Mouse (Mus musculus): Measurements from ENCODE around the gene Thap2. TPM values are rescaled to one million over a fixed set of nuclear protein-coding genes. Genes with fewer than 3 reads are reported as not detected.

Gene Thap2
- polyA plus RNA-seq, 1 experiment from 2014 or later, result 19.0 TPM

GRCm38 (mm10) chr10:115363151-115363550 is 21.1 kb downstream of the Thap2 start:
- peak overlapping the region; percentile 51 for H3K4me3 ChIP-seq (ENCODE audit: low read depth, low read length)
- 78% methylated on average over 4 of the region's 4 CpGs for WGBS
- H3K9me3 ChIP-seq (ENCODE audit: low read depth, low read length), result no peaks in the 10 kb centered on the region
- 0 out of 2 replicates have a peak, but pooled peaks cover 4% of the 10 kb centered on the region for H3K4me1 ChIP-seq (ENCODE audit: insufficient read depth)
- H3K4me2 ChIP-seq, result peak overlapping the region; percentile 88
- peak overlapping the region; percentile 96; the same call in 1 of the 2 replicates for H3K27ac ChIP-seq (ENCODE audit: low read depth)
- H3K36me3 ChIP-seq (ENCODE audit: insufficient read depth), result no peaks in the 10 kb centered on the region
- ATAC-seq (ENCODE audit: insufficient read depth) (no peak), DNase-seq (no peak)
- H3K27me3 ChIP-seq (ENCODE audit: insufficient read depth, low read length), result no peaks in the 10 kb centered on the region
- no peak for TF ChIP-seq CTCF (IDR thresholded peaks at IDR 0.05; ENCODE audit: low read depth)
- peak overlapping the region; percentile 60 for H3K9ac ChIP-seq

- Histone ChIP-seq H3K4me2 (peak overlapping the region; percentile 88), H3K9ac (peak overlapping the region; percentile 60), H3K36me3 (ENCODE audit: insufficient read depth) (no peaks in the 10 kb centered on the region), H3K27me3 (ENCODE audit: insufficient read depth, low read length) (no peaks in the 10 kb centered on the region), H3K9me3 (ENCODE audit: low read depth, low read length) (no peaks in the 10 kb centered on the region), H3K4me3 (ENCODE audit: low read depth, low read length) (peak overlapping the region; percentile 51), H3K27ac (ENCODE audit: low read depth) (peak overlapping the region; percentile 96), H3K4me1 (ENCODE audit: insufficient read depth) (0 out of 2 replicates have a peak, but pooled peaks cover 4% of the 10 kb centered on the region)
- DNase-seq (no peak), ATAC-seq (ENCODE audit: insufficient read depth) (peak; percentile 22)
- TF ChIP-seq CTCF (IDR thresholded peaks at IDR 0.05; ENCODE audit: low read depth), result no peak
- 4% methylated on average over 9 of the region's 9 CpGs for WGBS
These were observed 21.6 kb downstream of the Thap2 start for GRCm38 (mm10) chr10:115362623-115362964.

GRCm38 (mm10) chr10:115361840-115362622 is 22.2 kb downstream of the Thap2 start, which contains the start of gene Tmem19:
Tmem19 (minus strand) TSS chr10:115362501.
- H3K36me3 ChIP-seq (ENCODE audit: insufficient read depth), result no peaks in the 10 kb centered on the region
- peak; percentile 99 for DNase-seq
- TF ChIP-seq CTCF (IDR thresholded peaks at IDR 0.05; ENCODE audit: low read depth), result no peak
- under 1% methylated on average over 52 of the region's 58 CpGs for WGBS
- H3K9ac ChIP-seq, result peak within 1 kb of the TSS; percentile 60
- H3K4me1 ChIP-seq (ENCODE audit: insufficient read depth), result 0 out of 2 replicates have a peak, but pooled peaks cover 4% of the 10 kb centered on the region
- H3K4me3 ChIP-seq (ENCODE audit: low read depth, low read length), result peak within 1 kb of the TSS; percentile 51
- H3K4me2 ChIP-seq, result peak within 1 kb of the TSS; percentile 88
- peak within 1 kb of the TSS; percentile 96 for H3K27ac ChIP-seq (ENCODE audit: low read depth)
- H3K9me3 ChIP-seq (ENCODE audit: low read depth, low read length), result no peaks in the 10 kb centered on the region
- H3K27me3 ChIP-seq (ENCODE audit: insufficient read depth, low read length), result no peaks in the 10 kb centered on the region
- ATAC-seq (ENCODE audit: insufficient read depth), result peak; percentile 100

GRCm38 (mm10) chr10:115359066-115359465 is 25.2 kb downstream of the Thap2 start:
- H3K27me3 ChIP-seq (ENCODE audit: insufficient read depth, low read length), result no peaks in the 10 kb centered on the region
- H3K4me1 ChIP-seq (ENCODE audit: insufficient read depth), result 0 out of 2 replicates have a peak, but pooled peaks cover 4% of the 10 kb centered on the region
- no peak overlapping the region for H3K27ac ChIP-seq (ENCODE audit: low read depth)
- WGBS, result 92% methylated on average over 7 of the region's 7 CpGs
- ATAC-seq (ENCODE audit: insufficient read depth) (no peak), DNase-seq (no peak)
- no peak for TF ChIP-seq CTCF (IDR thresholded peaks at IDR 0.05; ENCODE audit: low read depth)
- H3K4me2 ChIP-seq, result no peak overlapping the region
- H3K4me3 ChIP-seq (ENCODE audit: low read depth, low read length), result no peak overlapping the region
- 0 out of 2 replicates have a peak, but pooled peaks cover 5% of the 10 kb centered on the region for H3K36me3 ChIP-seq (ENCODE audit: insufficient read depth)
- H3K9me3 ChIP-seq (ENCODE audit: low read depth, low read length), result no peaks in the 10 kb centered on the region
- H3K9ac ChIP-seq, result no peak overlapping the region

DNA sequence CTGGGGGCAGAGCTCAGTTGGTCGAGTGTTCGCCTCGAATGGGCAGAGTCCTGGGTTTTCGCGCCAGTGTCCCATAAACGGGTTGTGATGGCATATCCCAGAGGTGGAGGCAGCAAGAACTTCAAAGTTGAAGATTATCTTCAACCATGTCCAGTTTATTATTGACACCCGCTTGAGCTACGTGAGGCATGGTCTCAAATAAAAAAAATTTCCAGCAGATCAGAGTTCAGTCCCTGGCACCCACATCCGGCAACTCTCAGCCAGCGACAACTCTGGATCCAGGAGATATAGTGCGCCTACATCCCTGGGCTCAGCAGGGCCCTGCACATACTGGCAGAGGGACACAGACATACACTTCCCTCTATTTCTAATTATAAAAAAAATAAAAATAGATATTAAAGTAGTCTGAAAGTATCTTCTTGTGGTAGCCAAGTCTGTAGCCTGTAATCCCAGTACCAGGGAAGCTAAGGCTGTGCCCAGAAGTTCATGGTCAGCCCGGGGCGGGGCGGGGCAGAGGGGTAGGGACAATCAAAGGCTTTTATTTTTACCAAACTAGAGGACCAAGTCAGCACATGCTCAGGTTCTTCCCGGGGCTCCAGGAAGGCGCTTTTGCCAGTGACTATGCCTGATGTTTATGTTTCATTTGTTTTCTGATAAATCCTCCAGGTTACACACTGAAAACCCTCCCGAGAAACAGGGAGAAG is 25.9 kb downstream of the Thap2 start:
- 89% methylated on average over 17 of the region's 17 CpGs for WGBS
- ATAC-seq (ENCODE audit: insufficient read depth), result no peak
- Histone ChIP-seq H3K27me3 (ENCODE audit: insufficient read depth, low read length) (no peaks in the 10 kb centered on the region), H3K4me1 (ENCODE audit: insufficient read depth) (0 out of 2 replicates have a peak, but pooled peaks cover 4% of the 10 kb centered on the region), H3K36me3 (ENCODE audit: insufficient read depth) (0 out of 2 replicates have a peak, but pooled peaks cover 5% of the 10 kb centered on the region), H3K4me2 (no peak overlapping the region), H3K27ac (ENCODE audit: low read depth) (no peak overlapping the region), H3K9ac (no peak overlapping the region), H3K9me3 (ENCODE audit: low read depth, low read length) (no peaks in the 10 kb centered on the region), H3K4me3 (ENCODE audit: low read depth, low read length) (no peak overlapping the region)
- no peak for DNase-seq
- TF ChIP-seq CTCF (IDR thresholded peaks at IDR 0.05; ENCODE audit: low read depth), result no peak

DNA sequence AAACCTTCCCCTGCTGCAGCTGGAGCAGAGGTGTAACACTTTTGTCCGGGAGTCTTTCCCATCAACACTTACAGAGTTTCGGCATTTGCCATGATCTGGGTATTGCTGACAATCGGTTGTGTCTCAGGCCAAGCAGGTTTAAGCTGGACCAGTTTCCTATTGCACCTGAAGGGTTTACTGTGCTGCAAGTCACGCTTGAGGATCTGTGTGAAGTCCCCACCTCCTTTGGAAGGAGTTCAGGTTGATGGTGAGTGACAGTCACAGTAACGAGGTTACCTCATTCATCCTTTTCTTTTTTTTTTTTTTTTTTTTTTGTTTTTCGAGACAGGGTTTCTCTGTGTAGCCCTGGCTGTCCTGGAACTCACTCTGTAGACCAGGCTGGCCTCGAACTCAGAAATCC is 28.1 kb downstream of the Thap2 start:
- Histone ChIP-seq H3K9ac (no peak overlapping the region), H3K27me3 (ENCODE audit: insufficient read depth, low read length) (no peaks in the 10 kb centered on the region), H3K4me1 (ENCODE audit: insufficient read depth) (no peaks in the 10 kb centered on the region), H3K36me3 (ENCODE audit: insufficient read depth) (0 out of 2 replicates have a peak, but pooled peaks cover 5% of the 10 kb centered on the region), H3K4me2 (no peak overlapping the region), H3K9me3 (ENCODE audit: low read depth, low read length) (no peaks in the 10 kb centered on the region), H3K27ac (ENCODE audit: low read depth) (no peak overlapping the region), H3K4me3 (ENCODE audit: low read depth, low read length) (no peak overlapping the region)
- no peak for ATAC-seq (ENCODE audit: insufficient read depth)
- 86% methylated on average over 5 of the region's 7 CpGs for WGBS
- TF ChIP-seq CTCF (IDR thresholded peaks at IDR 0.05; ENCODE audit: low read depth), result no peak
- no peak for DNase-seq

GRCm38 (mm10) chr10:115355016-115355415 is 29.2 kb downstream of the Thap2 start:
- 87% methylated on average over 6 of the region's 6 CpGs for WGBS
- Histone ChIP-seq H3K4me2 (no peak overlapping the region), H3K27ac (ENCODE audit: low read depth) (no peak overlapping the region), H3K9me3 (ENCODE audit: low read depth, low read length) (no peaks in the 10 kb centered on the region), H3K27me3 (ENCODE audit: insufficient read depth, low read length) (no peaks in the 10 kb centered on the region), H3K4me3 (ENCODE audit: low read depth, low read length) (no peak overlapping the region), H3K36me3 (ENCODE audit: insufficient read depth) (0 out of 2 replicates have a peak, but pooled peaks cover 5% of the 10 kb centered on the region), H3K4me1 (ENCODE audit: insufficient read depth) (no peaks in the 10 kb centered on the region), H3K9ac (no peak overlapping the region)
- TF ChIP-seq CTCF (IDR thresholded peaks at IDR 0.05; ENCODE audit: low read depth), result no peak
- no peak for ATAC-seq (ENCODE audit: insufficient read depth)
- DNase-seq, result no peak

Measured in lung, embryonic 14.5 days (tissue).